In genomic region chr14:31062277-31062676, GRCm38 (mm10) we compare ENCODE assay signal across 8 mouse cellular contexts. TPM values are rescaled to one million over a fixed set of nuclear protein-coding genes. Genes with fewer than 3 reads are reported as not detected.
DNase-seq lines count a peak whose midpoint lies in the region; ATAC-seq and TF ChIP-seq lines count a peak whose summit lies in the region.

No protein-coding gene starts in this region.

- H3K4me3 ChIP-seq in left cerebral cortex, adult 2 months: no peak overlapping the region
- no peak overlapping the region for H3K4me3 ChIP-seq in cortical plate, adult 2 months (ENCODE audit: insufficient read depth, low read length)
- H3K4me3 ChIP-seq in limb, embryonic 10.5 days: no peak overlapping the region

- H3K4me1 ChIP-seq in cortical plate, adult 2 months (ENCODE audit: control insufficient read depth, insufficient read depth, low read length): no peaks in the 10 kb centered on the region
- no peaks in the 10 kb centered on the region for H3K4me1 ChIP-seq in limb, embryonic 10.5 days

- H3K27ac ChIP-seq in left cerebral cortex, adult 2 months: no peak overlapping the region
- H3K27ac ChIP-seq in cortical plate, adult 2 months (ENCODE audit: insufficient read depth, low read length): no peak overlapping the region
- no peak overlapping the region for H3K27ac ChIP-seq in limb, embryonic 10.5 days

- peaks cover 97% of the 10 kb centered on the region for H3K36me3 ChIP-seq in limb, embryonic 10.5 days

- TF ChIP-seq POLR2A in cortical plate, adult 2 months (IDR thresholded peaks at IDR 0.05; ENCODE audit: extremely low read depth, insufficient read depth, low read length): no peak

- intact Hi-C loops in left cerebral cortex, adult 2 months (cut with DNase I): loop anchor here (5.0 kb wide), 1 partner anchor 80 kb away; no protein-coding TSS in a partner anchor
- intact Hi-C loops in left cerebral cortex, postnatal 14 days (cut with DNase I): no loop called here

- peak; percentile 50 for TF ChIP-seq CTCF in left cerebral cortex, adult 2 months (IDR thresholded peaks at IDR 0.05)
- 0 out of 2 replicates have a peak, but pooled peaks have one; percentile 8 for TF ChIP-seq CTCF in cortical plate, adult 2 months (IDR thresholded peaks at IDR 0.05; ENCODE audit: extremely low read depth, insufficient read depth, low read length)

- WGBS in limb, embryonic 10.5 days: 78% methylated on average over 1 of the region's 1 CpGs

- H3K9me3 ChIP-seq in limb, embryonic 10.5 days (replicated peaks): no peaks in the 10 kb centered on the region

- ATAC-seq in megakaryocyte-erythroid progenitor cell, adult 5-6 weeks (replicated peaks; ENCODE audit: low FRiP score, low TSS enrichment, poor library complexity, severe bottlenecking): peak; percentile 57; the same call in 1 of the 2 replicates

- H3K27me3 ChIP-seq in limb, embryonic 10.5 days (ENCODE audit: low read depth, poor library complexity, severe bottlenecking): no peaks in the 10 kb centered on the region

- DNase-seq in adrenal gland, postnatal 36 days: peak; percentile 5 to 40
- no peak for DNase-seq in adrenal gland, adult 8-10 months
- no peak for DNase-seq in left cerebral cortex, adult 2 months (ENCODE audit: extremely low spot score in 1 of 2, low spot score in 2 of 2)
- DNase-seq in left cerebral cortex, postnatal 14 days (ENCODE audit: low spot score in 2 of 2): no peak
- DNase-seq in neural tube, embryonic 10.5 days (ENCODE audit: extremely low spot score, low spot score): no peak
- no peak for DNase-seq in limb, embryonic 10.5 days (ENCODE audit: low spot score)

RNA-seq across cellular contexts. Expression of gene Gnl3, which starts 43.3 kb away (rescaled TPM):
- 100 to 1,000 TPM in 1 of 2 experiments, 10 to 100 TPM in 1; 70.5 to 126 TPM for total RNA-seq in adrenal gland, postnatal 36 days (2021)
- 10 to 100 TPM; 69.1 to 99.4 (median 83.9) TPM for total RNA-seq in adrenal gland, adult 8-10 months (2022)
- total RNA-seq in left cerebral cortex, adult 2 months (2021): 10 to 100 TPM; 50.5 to 51.0 TPM
- total RNA-seq in left cerebral cortex, postnatal 14 days (2021): 10 to 100 TPM; 44.4 to 45.4 TPM
- polyA plus RNA-seq in cortical plate, adult 2 months (2012; rRNA removed): 55.6 and 57.8 TPM in 2 replicates
- total RNA-seq in megakaryocyte-erythroid progenitor cell, adult 5-6 weeks (2014; fragmentation: Nextera tagmentation): 442 and 595 TPM in 2 replicates
- total RNA-seq in megakaryocyte-erythroid progenitor cell, adult 5-6 weeks (2017): 624 and 645 TPM in 2 replicates
- polyA plus RNA-seq in limb, embryonic 10.5 days (2016; fragmentation: Nextera tagmentation; extraction: Ambion mirVana): 135 and 173 TPM in 2 replicates

RNA-seq across cellular contexts. Expression of gene Pbrm1, which starts 43.3 kb away (rescaled TPM):
- 10 to 100 TPM; 56.9 to 57.6 TPM for total RNA-seq in adrenal gland, postnatal 36 days (2021)
- 10 to 100 TPM; 52.9 to 66.2 (median 61.2) TPM for total RNA-seq in adrenal gland, adult 8-10 months (2022)
- total RNA-seq in left cerebral cortex, adult 2 months (2021): 10 to 100 TPM; 56.9 to 58.0 TPM
- total RNA-seq in left cerebral cortex, postnatal 14 days (2021): 10 to 100 TPM; 50.7 to 53.6 TPM
- polyA plus RNA-seq in cortical plate, adult 2 months (2012; rRNA removed): 15.5 and 17.0 TPM in 2 replicates
- 64.6 and 83.6 TPM in 2 replicates for total RNA-seq in megakaryocyte-erythroid progenitor cell, adult 5-6 weeks (2014; fragmentation: Nextera tagmentation)
- 75.7 and 82.9 TPM in 2 replicates for total RNA-seq in megakaryocyte-erythroid progenitor cell, adult 5-6 weeks (2017)
- polyA plus RNA-seq in limb, embryonic 10.5 days (2016; fragmentation: Nextera tagmentation; extraction: Ambion mirVana): 143 and 186 TPM in 2 replicates

Comparison
In these comparisons a context has a peak if more than half of its experiments do, and no peak if none do; other contexts are left out.
1. DNase-seq: peak in adrenal gland, postnatal 36 days (2 of 2); none in adrenal gland, adult 8-10 months (single experiment), left cerebral cortex, adult 2 months (0 of 2), left cerebral cortex, postnatal 14 days (0 of 2), neural tube, embryonic 10.5 days (single experiment) and limb, embryonic 10.5 days (single experiment).